Mouse (Mus musculus): ENCODE results near the gene Zfp414.

The Zfp414 gene

GRCm38 (mm10) chr17:33649781-33650475 is 21.0 kb downstream of the Zfp414 start:
- DNase-seq (ENCODE audit: low read depth) = no peak

- no peak for DNase-seq (ENCODE audit: low read depth)
These were observed 37.9 kb downstream of the Zfp414 start for GRCm38 (mm10) chr17:33666813-33667212.

GRCm38 (mm10) chr17:33669681-33670080 is 40.8 kb downstream of the Zfp414 start:
- DNase-seq (ENCODE audit: low read depth) = no peak

GRCm38 (mm10) chr17:33673837-33674236 is 44.9 kb downstream of the Zfp414 start:
- no peak for DNase-seq (ENCODE audit: low read depth)

GRCm38 (mm10) chr17:33675452-33675851 is 46.6 kb downstream of the Zfp414 start:
- DNase-seq (ENCODE audit: low read depth) = peak; percentile 35

- DNase-seq (ENCODE audit: low read depth) = no peak
These were observed 47.2 kb downstream of the Zfp414 start for GRCm38 (mm10) chr17:33676086-33676485.

- no peak for DNase-seq (ENCODE audit: low read depth)
These were observed 49.9 kb downstream of the Zfp414 start for GRCm38 (mm10) chr17:33678771-33679170.
